Mouse (Mus musculus): Measurements from ENCODE around the gene Iqgap1. TPM values are rescaled to one million over a fixed set of nuclear protein-coding genes. Genes with fewer than 3 reads are reported as not detected.

Iqgap1 gene
- total RNA-seq, 2 experiments from 2014 or later: 95.5 to 114 TPM

Other genes with a start within 250 kb of the Iqgap1 start
- gene Crtc3, start 137.1 kb downstream of the Iqgap1 start, total RNA-seq (2021): 10 to 100 TPM; 25.0 to 31.2 TPM
- 1 to 10 TPM; 4.7 to 6.2 TPM for gene Zscan2, start 34.9 kb upstream of the Iqgap1 start, total RNA-seq (2021)
- gene Wdr73, start 75.3 kb upstream of the Iqgap1 start, total RNA-seq (2021): 10 to 100 TPM; 16.1 to 17.2 TPM
- 1 to 10 TPM; 2.6 to 3.3 TPM for gene Nmb, start 79.1 kb upstream of the Iqgap1 start, total RNA-seq (2021)
- gene Sec11a, start 121.8 kb upstream of the Iqgap1 start, total RNA-seq (2021): 100 to 1,000 TPM; 100 to 116 TPM
- gene Zfp592, start 167.7 kb upstream of the Iqgap1 start, total RNA-seq (2021): 10 to 100 TPM; 21.9 to 34.3 TPM
- under 1 TPM; 0.23 to 0.26 TPM for gene Alpk3, start 231.6 kb upstream of the Iqgap1 start, total RNA-seq (2021)

Data from adrenal gland, postnatal 36 days (tissue).